Mouse (Mus musculus): ENCODE results near the gene Saysd1. TPM values are rescaled to one million over a fixed set of nuclear protein-coding genes. Genes with fewer than 3 reads are reported as not detected.
A peak's percentile ranks its signal among the peaks of the same experiment; 100 is the strongest.

The Saysd1 gene
- 7.7 TPM in 2 replicates for polyA plus RNA-seq (2014; fragmentation: Nextera tagmentation; extraction: Ambion mirVana)

- no peak for DNase-seq (ENCODE audit: low spot score)
- Histone ChIP-seq H3K4me3 (ENCODE audit: low read depth, low read length) (no peak within 1 kb of the TSS), H3K27ac (ENCODE audit: low read depth, low read length) (no peak within 1 kb of the TSS), H3K4me1 (replicated peaks; ENCODE audit: control insufficient read depth, insufficient read depth, low read length) (no peaks in the 10 kb centered on the region), H3K9me3 (ENCODE audit: control insufficient read depth, low read length) (no peaks in the 10 kb centered on the region), H3K36me3 (ENCODE audit: control insufficient read depth, insufficient read depth, low read length) (peaks cover 7% of the 10 kb centered on the region), H3K27me3 (replicated peaks; ENCODE audit: control insufficient read depth, insufficient read depth, low read length) (no peaks in the 10 kb centered on the region), H3K4me2 (no peak within 1 kb of the TSS), H3K9ac (ENCODE audit: low read depth, low read length) (no peak within 1 kb of the TSS)
- no peak for ATAC-seq (replicated peaks; ENCODE audit: low FRiP score)
- WGBS = 80% methylated on average over 16 of the region's 16 CpGs
Observed at GRCm38 (mm10) chr14:20138484-20139355, at the start of gene Saysd1. Saysd1 (minus strand) TSS chr14:20138534.

GRCm38 (mm10) chr14:20185426-20185825, 47.1 kb upstream of the Saysd1 start:
- no peak for ATAC-seq (replicated peaks; ENCODE audit: low FRiP score)
- Histone ChIP-seq H3K27ac (ENCODE audit: low read depth, low read length) (no peak overlapping the region), H3K9ac (ENCODE audit: low read depth, low read length) (no peak overlapping the region), H3K4me2 (no peak overlapping the region), H3K9me3 (ENCODE audit: control insufficient read depth, low read length) (no peaks in the 10 kb centered on the region), H3K4me3 (ENCODE audit: low read depth, low read length) (no peak overlapping the region), H3K36me3 (ENCODE audit: control insufficient read depth, insufficient read depth, low read length) (no peaks in the 10 kb centered on the region), H3K27me3 (replicated peaks; ENCODE audit: control insufficient read depth, insufficient read depth, low read length) (no peaks in the 10 kb centered on the region), H3K4me1 (replicated peaks; ENCODE audit: control insufficient read depth, insufficient read depth, low read length) (no peaks in the 10 kb centered on the region; the same call in 1 of the 2 replicates)
- 72% methylated on average over 9 of the region's 9 CpGs for WGBS
- no peak for DNase-seq (ENCODE audit: low spot score)

- Histone ChIP-seq H3K27ac (ENCODE audit: low read depth, low read length) (no peak overlapping the region), H3K4me2 (no peak overlapping the region), H3K4me1 (replicated peaks; ENCODE audit: control insufficient read depth, insufficient read depth, low read length) (peaks cover 13% of the 10 kb centered on the region), H3K4me3 (ENCODE audit: low read depth, low read length) (no peak overlapping the region), H3K9me3 (ENCODE audit: control insufficient read depth, low read length) (no peaks in the 10 kb centered on the region), H3K27me3 (replicated peaks; ENCODE audit: control insufficient read depth, insufficient read depth, low read length) (no peaks in the 10 kb centered on the region), H3K36me3 (ENCODE audit: control insufficient read depth, insufficient read depth, low read length) (no peaks in the 10 kb centered on the region), H3K9ac (ENCODE audit: low read depth, low read length) (no peak overlapping the region)
- ATAC-seq (replicated peaks; ENCODE audit: low FRiP score) (no peak), DNase-seq (ENCODE audit: low spot score) (no peak)
- 72% methylated on average over 5 of the region's 5 CpGs for whole genome bisulfite sequencing
Observed at GRCm38 (mm10) chr14:20183701-20184100, 45.4 kb upstream of the Saysd1 start.

- Histone ChIP-seq H3K9me3 (ENCODE audit: control insufficient read depth, low read length) (no peaks in the 10 kb centered on the region), H3K27ac (ENCODE audit: low read depth, low read length) (no peak overlapping the region), H3K4me2 (no peak overlapping the region), H3K4me1 (replicated peaks; ENCODE audit: control insufficient read depth, insufficient read depth, low read length) (peaks cover 23% of the 10 kb centered on the region), H3K27me3 (replicated peaks; ENCODE audit: control insufficient read depth, insufficient read depth, low read length) (no peaks in the 10 kb centered on the region), H3K9ac (ENCODE audit: low read depth, low read length) (no peak overlapping the region), H3K4me3 (ENCODE audit: low read depth, low read length) (no peak overlapping the region), H3K36me3 (ENCODE audit: control insufficient read depth, insufficient read depth, low read length) (no peaks in the 10 kb centered on the region)
- ATAC-seq (replicated peaks; ENCODE audit: low FRiP score) (no peak), DNase-seq (ENCODE audit: low spot score) (no peak)
- WGBS = 71% methylated on average over 7 of the region's 7 CpGs
Observed at GRCm38 (mm10) chr14:20182596-20182995, 44.3 kb upstream of the Saysd1 start.

GRCm38 (mm10) chr14:20181466-20181921, 43.2 kb upstream of the Saysd1 start, which contains the start of gene Kcnk5:
Kcnk5 (minus strand) TSS chr14:20181809.
- Histone ChIP-seq H3K4me2 (peak within 1 kb of the TSS; percentile 95), H3K9me3 (ENCODE audit: control insufficient read depth, low read length) (no peaks in the 10 kb centered on the region), H3K4me3 (ENCODE audit: low read depth, low read length) (peak within 1 kb of the TSS; percentile 66), H3K27ac (ENCODE audit: low read depth, low read length) (peak within 1 kb of the TSS; percentile 67), H3K36me3 (ENCODE audit: control insufficient read depth, insufficient read depth, low read length) (no peaks in the 10 kb centered on the region), H3K27me3 (replicated peaks; ENCODE audit: control insufficient read depth, insufficient read depth, low read length) (no peaks in the 10 kb centered on the region), H3K4me1 (replicated peaks; ENCODE audit: control insufficient read depth, insufficient read depth, low read length) (peaks cover 25% of the 10 kb centered on the region), H3K9ac (ENCODE audit: low read depth, low read length) (peak within 1 kb of the TSS; percentile 77)
- ATAC-seq (replicated peaks; ENCODE audit: low FRiP score) (peak; percentile 92), DNase-seq (ENCODE audit: low spot score) (peak; percentile 96)
- WGBS = under 1% methylated on average over 36 of the region's 36 CpGs

- Histone ChIP-seq H3K27ac (ENCODE audit: low read depth, low read length) (peak overlapping the region; percentile 67), H3K4me3 (ENCODE audit: low read depth, low read length) (peak overlapping the region; percentile 66), H3K9ac (ENCODE audit: low read depth, low read length) (peak overlapping the region; percentile 77), H3K36me3 (ENCODE audit: control insufficient read depth, insufficient read depth, low read length) (no peaks in the 10 kb centered on the region), H3K4me2 (peak overlapping the region; percentile 95), H3K9me3 (ENCODE audit: control insufficient read depth, low read length) (no peaks in the 10 kb centered on the region), H3K27me3 (replicated peaks; ENCODE audit: control insufficient read depth, insufficient read depth, low read length) (no peaks in the 10 kb centered on the region), H3K4me1 (replicated peaks; ENCODE audit: control insufficient read depth, insufficient read depth, low read length) (peaks cover 25% of the 10 kb centered on the region)
- 0% methylated on average over 24 of the region's 24 CpGs for WGBS
- ATAC-seq (replicated peaks; ENCODE audit: low FRiP score) (peak; percentile 76), DNase-seq (ENCODE audit: low spot score) (peak; percentile 64)
Observed at GRCm38 (mm10) chr14:20180751-20181162, 42.4 kb upstream of the Saysd1 start.

GRCm38 (mm10) chr14:20180304-20180703, 42.0 kb upstream of the Saysd1 start:
- ATAC-seq (replicated peaks; ENCODE audit: low FRiP score) (no peak), DNase-seq (ENCODE audit: low spot score) (no peak)
- H3K27me3 ChIP-seq (replicated peaks; ENCODE audit: control insufficient read depth, insufficient read depth, low read length) = no peaks in the 10 kb centered on the region
- peaks cover 26% of the 10 kb centered on the region for H3K4me1 ChIP-seq (replicated peaks; ENCODE audit: control insufficient read depth, insufficient read depth, low read length)
- H3K4me3 ChIP-seq (ENCODE audit: low read depth, low read length) = peak overlapping the region; percentile 66
- H3K27ac ChIP-seq (ENCODE audit: low read depth, low read length) = 0 out of 2 replicates have a peak overlapping the region, but pooled peaks have one; percentile 67
- H3K36me3 ChIP-seq (ENCODE audit: control insufficient read depth, insufficient read depth, low read length) = no peaks in the 10 kb centered on the region
- H3K9me3 ChIP-seq (ENCODE audit: control insufficient read depth, low read length) = no peaks in the 10 kb centered on the region
- 10% methylated on average over 6 of the region's 6 CpGs for WGBS
- H3K9ac ChIP-seq (ENCODE audit: low read depth, low read length) = peak overlapping the region; percentile 77
- peak overlapping the region; percentile 95 for H3K4me2 ChIP-seq

GRCm38 (mm10) chr14:20179731-20180280, 41.5 kb upstream of the Saysd1 start:
- 44% methylated on average over 5 of the region's 5 CpGs for WGBS
- peak overlapping the region; percentile 77; the same call in 1 of the 2 replicates for H3K9ac ChIP-seq (ENCODE audit: low read depth, low read length)
- no peak for DNase-seq (ENCODE audit: low spot score)
- H3K4me3 ChIP-seq (ENCODE audit: low read depth, low read length) = peak overlapping the region; percentile 66
- peaks cover 28% of the 10 kb centered on the region for H3K4me1 ChIP-seq (replicated peaks; ENCODE audit: control insufficient read depth, insufficient read depth, low read length)
- H3K9me3 ChIP-seq (ENCODE audit: control insufficient read depth, low read length) = no peaks in the 10 kb centered on the region
- H3K4me2 ChIP-seq = peak overlapping the region; percentile 95
- ATAC-seq (replicated peaks; ENCODE audit: low FRiP score) = no peak
- H3K27me3 ChIP-seq (replicated peaks; ENCODE audit: control insufficient read depth, insufficient read depth, low read length) = no peaks in the 10 kb centered on the region
- no peaks in the 10 kb centered on the region for H3K36me3 ChIP-seq (ENCODE audit: control insufficient read depth, insufficient read depth, low read length)
- no peak overlapping the region for H3K27ac ChIP-seq (ENCODE audit: low read depth, low read length)
